Mouse (Mus musculus): Measurements from ENCODE around the gene Surf2.

Surf2 gene

DNA sequence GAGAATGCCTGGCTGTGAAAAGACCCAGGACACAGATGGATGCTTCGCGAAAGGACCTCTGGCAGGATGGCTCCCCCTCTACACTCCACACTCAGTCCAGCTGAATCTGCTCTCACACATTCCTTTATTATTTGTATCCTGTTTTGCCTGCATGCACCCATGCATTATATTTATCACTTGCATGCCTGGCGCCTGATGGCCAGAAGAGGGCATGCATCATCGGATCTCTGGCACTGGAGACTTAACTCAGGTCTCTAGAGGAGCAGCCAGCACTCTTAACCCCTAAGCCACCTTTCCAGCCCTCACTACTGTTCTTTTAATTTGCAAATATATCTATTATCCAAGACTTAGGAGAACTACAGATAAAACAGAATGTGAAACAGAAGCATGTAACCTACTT is 44.6 kb downstream of the Surf2 start:
- Histone ChIP-seq H3K4me3 (replicated peaks; ENCODE audit: low read length) (no peak overlapping the region), H3K36me3 (ENCODE audit: insufficient read depth, low read length) (peaks cover 71% of the 10 kb centered on the region), H3K4me1 (replicated peaks; ENCODE audit: low read depth, low read length) (peaks cover 39% of the 10 kb centered on the region), H3K27me3 (ENCODE audit: insufficient read depth, low read length) (no peaks in the 10 kb centered on the region), H3K9me3 (ENCODE audit: low read length) (no peaks in the 10 kb centered on the region)
- TF ChIP-seq NANOG (IDR thresholded peaks at IDR 0.05; ENCODE audit: borderline replicate concordance, low read length), result no peak
- TF ChIP-seq POU5F1 (IDR thresholded peaks at IDR 0.05; ENCODE audit: borderline replicate concordance, low read length), result no peak
- no peak; the same call in 1 of the 2 replicates for TF ChIP-seq CTCF (conservative IDR thresholded peaks at IDR 0.05; ENCODE audit: low read length)

GRCm38 (mm10) chr2:26963923-26964723 is 48.0 kb downstream of the Surf2 start, which contains the start of gene Rexo4:
TSS of gene Rexo4 (minus strand) at chr2:26964386.
- H3K9me3 ChIP-seq (ENCODE audit: low read length), result no peaks in the 10 kb centered on the region
- H3K36me3 ChIP-seq (ENCODE audit: insufficient read depth, low read length), result peaks cover 38% of the 10 kb centered on the region
- TF ChIP-seq POU5F1 (IDR thresholded peaks at IDR 0.05; ENCODE audit: borderline replicate concordance, low read length) (peak; percentile 88), CTCF (conservative IDR thresholded peaks at IDR 0.05; ENCODE audit: low read length) (no peak), NANOG (IDR thresholded peaks at IDR 0.05; ENCODE audit: borderline replicate concordance, low read length) (no peak)
- H3K4me1 ChIP-seq (replicated peaks; ENCODE audit: low read depth, low read length), result peaks cover 39% of the 10 kb centered on the region
- H3K27me3 ChIP-seq (ENCODE audit: insufficient read depth, low read length), result no peaks in the 10 kb centered on the region
- peak within 1 kb of the TSS; percentile 93 for H3K4me3 ChIP-seq (replicated peaks; ENCODE audit: low read length)

GRCm38 (mm10) chr2:26964724-26965370 is 48.7 kb downstream of the Surf2 start:
- H3K36me3 ChIP-seq (ENCODE audit: insufficient read depth, low read length), result peaks cover 34% of the 10 kb centered on the region
- H3K4me3 ChIP-seq (replicated peaks; ENCODE audit: low read length), result peak overlapping the region; percentile 93
- H3K4me1 ChIP-seq (replicated peaks; ENCODE audit: low read depth, low read length), result peaks cover 39% of the 10 kb centered on the region
- H3K9me3 ChIP-seq (ENCODE audit: low read length), result no peaks in the 10 kb centered on the region
- TF ChIP-seq POU5F1 (IDR thresholded peaks at IDR 0.05; ENCODE audit: borderline replicate concordance, low read length) (no peak), CTCF (conservative IDR thresholded peaks at IDR 0.05; ENCODE audit: low read length) (no peak), NANOG (IDR thresholded peaks at IDR 0.05; ENCODE audit: borderline replicate concordance, low read length) (no peak)
- H3K27me3 ChIP-seq (ENCODE audit: insufficient read depth, low read length), result no peaks in the 10 kb centered on the region

- TF ChIP-seq NANOG (IDR thresholded peaks at IDR 0.05; ENCODE audit: borderline replicate concordance, low read length) (no peak), CTCF (conservative IDR thresholded peaks at IDR 0.05; ENCODE audit: low read length) (peak; percentile 84), POU5F1 (IDR thresholded peaks at IDR 0.05; ENCODE audit: borderline replicate concordance, low read length) (no peak)
- H3K36me3 ChIP-seq (ENCODE audit: insufficient read depth, low read length), result peaks cover 9% of the 10 kb centered on the region
- no peak overlapping the region for H3K4me3 ChIP-seq (replicated peaks; ENCODE audit: low read length)
- H3K27me3 ChIP-seq (ENCODE audit: insufficient read depth, low read length), result no peaks in the 10 kb centered on the region
- peaks cover 23% of the 10 kb centered on the region for H3K4me1 ChIP-seq (replicated peaks; ENCODE audit: low read depth, low read length)
- no peaks in the 10 kb centered on the region for H3K9me3 ChIP-seq (ENCODE audit: low read length)
These were observed 51.1 kb downstream of the Surf2 start for GRCm38 (mm10) chr2:26967262-26967661.

All from E14TG2a.4 (cell line).